Mouse (Mus musculus) heart, embryonic 14.5 days (tissue): Measurements from ENCODE around the gene Arhgap30. TPM values are rescaled to one million over a fixed set of nuclear protein-coding genes. Genes with fewer than 3 reads are reported as not detected.

ENCODE experiments used
- ATAC-seq: fragments of 200-750 bp; cut with Nextera tagmentation; 2 replicates; pipeline ENCODE4 v1.8.0; 2017; ENCODE audit warnings: low read depth, moderate TSS enrichment; ENCODE audit not compliant: insufficient number of reproducible peaks, insufficient read depth, low FRiP score
- H3K27ac ChIP-seq, 2 experiments: fragments of 200-500 bp in 1 of 2; fragments of 300-500 bp in 1 of 2; sonication (generic) in 1 of 2; replicated peaks in 1 of 2; 2 replicates each; pipeline ENCODE4 v1.5.1; 2012 to 2014; ENCODE audit warnings: low read depth in 2 of 2, low read length in 2 of 2, control low read depth in 1 of 2, mild to moderate bottlenecking in 1 of 2, mixed read lengths in 1 of 2; ENCODE audit not compliant: control insufficient read depth in 1 of 2, insufficient read depth in 1 of 2
- H3K27me3 ChIP-seq: fragments of 300-500 bp; sonication (generic); 2 replicates; pipeline ENCODE4 v1.6.1; 2014; ENCODE audit warnings: mild to moderate bottlenecking, low read length, control low read depth; ENCODE audit not compliant: control insufficient read depth, insufficient read depth
- H3K36me3 ChIP-seq: fragments of 300-500 bp; sonication (generic); 2 replicates; pipeline ENCODE4 v1.6.1; 2014; ENCODE audit warnings: mild to moderate bottlenecking, control low read depth, low read length, mixed read lengths; ENCODE audit not compliant: control insufficient read depth, insufficient read depth
- H3K4me1 ChIP-seq, 2 experiments: fragments of 200-500 bp in 1 of 2; fragments of 300-500 bp in 1 of 2; sonication (generic) in 1 of 2; 2 replicates each; pipeline ENCODE4 v1.6.1; 2012 to 2014; ENCODE audit warnings: low read length in 2 of 2, control low read depth in 1 of 2, mixed read lengths in 1 of 2; ENCODE audit not compliant: control insufficient read depth in 2 of 2, insufficient read depth in 2 of 2
- H3K4me2 ChIP-seq: fragments of 300-500 bp; sonication (generic); 2 replicates; pipeline ENCODE4 v1.6.1; 2014; ENCODE audit warnings: mild to moderate bottlenecking, low read length
- H3K4me3 ChIP-seq, 2 experiments: fragments of 200-500 bp in 1 of 2; fragments of 300-500 bp in 1 of 2; sonication (generic) in 1 of 2; 2 replicates each; pipeline ENCODE4 v1.5.1; 2012 to 2014; ENCODE audit warnings: low read length in 2 of 2, mild to moderate bottlenecking in 2 of 2, control low read depth in 1 of 2, low read depth in 1 of 2, moderate library complexity in 1 of 2; ENCODE audit not compliant: control insufficient read depth in 1 of 2, insufficient read depth in 1 of 2
- H3K9ac ChIP-seq: fragments of 300-500 bp; sonication (generic); 2 replicates; pipeline ENCODE4 v1.6.1; 2014; ENCODE audit warnings: mild to moderate bottlenecking, low read length
- H3K9me3 ChIP-seq: fragments of 300-500 bp; sonication (generic); 2 replicates; pipeline ENCODE4 v1.6.1; 2016; ENCODE audit warnings: low read length, control low read depth; ENCODE audit not compliant: control insufficient read depth
- WGBS: fragments of 180-500 bp; shearing (Covaris S2); extraction: QIAGEN DNeasy Blood & Tissue Kit; methylation state at CpG from one replicate; pipeline ENCODE4 v1.1.7; 2014; 5-methylcytosine and 5-hydroxymethylcytosine counted together
- polyA plus RNA-seq: library from polyadenylated mRNA; unstranded; fragments of >200 nt; fragmentation: Nextera tagmentation; extraction: Ambion mirVana; gene quantifications from 2 replicates; pipeline ENCODE4 v1.2.1, GENCODE M21; 2014

Arhgap30 gene
- polyA plus RNA-seq, result 0.54 and 0.62 TPM in 2 replicates

DNA sequence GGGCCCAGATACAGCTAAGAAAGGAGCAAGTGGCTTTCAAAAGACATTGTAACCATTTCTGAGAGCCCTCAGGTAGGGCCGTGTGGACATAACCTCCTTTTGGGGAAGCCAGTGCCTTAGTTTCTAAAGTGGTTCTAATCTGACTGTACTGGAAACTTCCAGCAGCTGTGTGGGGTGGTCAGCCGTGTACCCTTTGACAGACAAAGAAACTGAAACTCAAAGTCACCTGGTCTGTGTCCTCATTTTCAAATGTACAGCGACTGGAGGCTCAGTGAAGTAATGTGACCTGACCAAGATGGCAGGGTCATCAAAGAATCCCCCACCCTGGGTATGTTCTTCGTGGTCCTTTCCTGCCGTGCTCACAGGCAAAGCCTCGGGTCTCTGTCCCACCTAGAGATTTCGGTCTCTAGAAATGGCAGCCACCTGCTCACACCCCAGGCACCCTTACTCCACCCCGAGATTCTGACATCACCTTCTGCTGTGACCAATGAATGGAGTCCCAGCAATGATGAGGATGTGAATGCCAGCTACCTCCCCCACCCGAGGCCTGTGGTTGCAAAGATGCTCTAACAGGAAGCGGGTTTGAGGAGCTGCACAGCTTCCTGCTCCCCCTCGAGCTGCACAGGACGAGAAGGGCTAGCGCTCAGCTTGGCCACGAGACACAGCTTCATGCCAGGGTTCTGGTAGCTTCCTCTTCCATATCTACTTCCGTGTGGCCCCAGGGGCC, at the start of gene Arhgap30:
Gene Arhgap30 (plus strand): TSS at position 579 of the 727 bp plus-strand sequence.
- Histone ChIP-seq H3K4me2 (no peak within 1 kb of the TSS), H3K4me3 (peak within 1 kb of the TSS in 1 of 2 experiments; percentile 6; a peak in 1 of 4 replicates), H3K27me3 (no peaks in the 10 kb centered on the region), H3K4me1 (peaks cover 0 to 2% of the 10 kb centered on the region in 2 experiments; a peak in 1 of 4 replicates), H3K9me3 (no peaks in the 10 kb centered on the region), H3K27ac (no peak within 1 kb of the TSS), H3K9ac (no peak within 1 kb of the TSS), H3K36me3 (no peaks in the 10 kb centered on the region)
- WGBS, result 74% methylated on average over 15 of the region's 15 CpGs
- no peak for ATAC-seq

- Histone ChIP-seq H3K9ac (no peak overlapping the region), H3K36me3 (peaks cover 62% of the 10 kb centered on the region), H3K4me2 (no peak overlapping the region), H3K27me3 (no peaks in the 10 kb centered on the region), H3K27ac (no peak overlapping the region), H3K4me3 (no peak overlapping the region), H3K4me1 (peaks cover 5 to 13% of the 10 kb centered on the region in 2 experiments), H3K9me3 (peaks cover 5% of the 10 kb centered on the region)
- 95% methylated on average over 16 of the region's 16 CpGs for WGBS
- ATAC-seq, result no peak
These were observed 46.2 kb upstream of the Arhgap30 start for GRCm38 (mm10) chr1:171342262-171343207.

DNA sequence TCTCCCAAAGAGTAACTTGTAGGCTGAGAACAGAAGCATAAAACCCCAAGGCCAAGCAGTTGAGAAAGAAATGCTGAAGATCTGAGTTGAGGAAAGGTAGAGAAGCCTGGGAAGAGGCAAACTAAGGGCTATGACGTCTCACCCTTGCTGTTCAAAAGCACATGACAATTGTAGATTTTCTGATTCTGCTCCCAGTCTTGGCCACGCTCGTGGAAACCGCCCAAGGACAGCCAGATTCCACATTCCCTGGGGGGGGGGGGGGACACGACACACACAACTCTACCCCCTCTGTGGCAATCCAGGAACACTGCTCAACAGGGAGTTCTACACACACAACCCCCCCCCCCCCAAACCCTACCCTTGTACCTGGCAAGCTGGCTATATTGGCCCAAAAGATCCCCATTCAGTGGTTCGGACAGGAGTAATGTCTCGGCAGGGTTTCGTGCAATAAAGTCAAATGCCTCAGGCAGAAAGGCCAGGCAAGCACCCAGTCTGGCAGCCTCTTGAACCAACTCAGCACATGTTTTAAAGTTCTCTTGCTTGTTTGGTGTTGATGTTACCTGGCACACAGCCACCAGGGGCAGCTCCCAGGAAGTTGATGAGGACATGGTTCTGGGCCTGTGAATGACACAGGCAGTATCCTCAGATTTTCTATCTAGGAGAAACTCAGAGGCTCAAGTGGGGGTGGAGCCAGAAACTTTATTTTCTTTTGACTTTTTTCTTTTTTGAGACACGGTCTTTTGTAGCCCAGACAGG, 44.7 kb upstream of the Arhgap30 start:
- no peak for ATAC-seq
- H3K4me1 ChIP-seq, result peaks cover 5 to 13% of the 10 kb centered on the region in 2 experiments
- H3K27me3 ChIP-seq, result no peaks in the 10 kb centered on the region
- peaks cover 46% of the 10 kb centered on the region for H3K36me3 ChIP-seq
- H3K9ac ChIP-seq, result no peak overlapping the region
- H3K27ac ChIP-seq, result no peak overlapping the region
- H3K9me3 ChIP-seq, result peaks cover 5% of the 10 kb centered on the region
- H3K4me2 ChIP-seq, result peak overlapping the region; percentile 91; the same call in 1 of the 2 replicates
- H3K4me3 ChIP-seq, result peak overlapping the region in 1 of 2 experiments; percentile 96; a peak in 1 of 4 replicates
- WGBS, result 75% methylated on average over 9 of the region's 9 CpGs

DNA sequence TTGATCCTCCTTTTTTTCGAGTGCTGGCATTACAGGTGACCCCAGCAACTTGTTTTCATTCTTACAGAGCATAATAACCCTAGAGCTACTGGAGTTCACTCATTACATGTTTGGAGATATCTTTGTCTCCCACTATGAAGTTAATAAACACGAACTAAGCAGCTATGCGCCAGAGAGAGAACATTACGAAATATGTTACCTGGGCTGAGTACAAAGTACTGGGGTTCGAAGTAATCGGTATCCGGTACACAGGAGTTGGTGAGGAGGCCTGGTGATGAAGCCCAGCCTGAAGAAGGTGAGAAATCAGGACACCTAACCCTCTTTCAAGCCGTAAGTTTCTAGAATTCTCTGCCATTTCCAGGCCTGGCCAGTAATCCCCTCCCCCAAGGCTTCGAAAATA, 44.0 kb upstream of the Arhgap30 start:
- ATAC-seq, result no peak
- Histone ChIP-seq H3K9me3 (peaks cover 5% of the 10 kb centered on the region), H3K27ac (peak overlapping the region in 1 of 2 experiments; percentile 76; a peak in 2 of 4 replicates), H3K9ac (peak overlapping the region; percentile 94), H3K4me3 (peak overlapping the region; percentile 62 to 96; a peak in 3 of 4 replicates), H3K36me3 (peaks cover 40% of the 10 kb centered on the region), H3K4me1 (peaks cover 5 to 13% of the 10 kb centered on the region in 2 experiments), H3K4me2 (peak overlapping the region; percentile 91), H3K27me3 (no peaks in the 10 kb centered on the region)
- WGBS, result 71% methylated on average over 9 of the region's 9 CpGs

- H3K9ac ChIP-seq, result peak within 1 kb of the TSS; percentile 94
- H3K27me3 ChIP-seq, result no peaks in the 10 kb centered on the region
- peak within 1 kb of the TSS; percentile 91 for H3K4me2 ChIP-seq
- 1% methylated on average over 53 of the region's 53 CpGs for WGBS
- H3K9me3 ChIP-seq, result peaks cover 5% of the 10 kb centered on the region
- peaks cover 33% of the 10 kb centered on the region for H3K36me3 ChIP-seq
- peak; percentile 82 for ATAC-seq
- peak within 1 kb of the TSS; percentile 45 to 76; a peak in 3 of 4 replicates for H3K27ac ChIP-seq
- H3K4me1 ChIP-seq, result peaks cover 5 to 13% of the 10 kb centered on the region in 2 experiments
- peak within 1 kb of the TSS; percentile 62 to 96 for H3K4me3 ChIP-seq
These were observed 43.3 kb upstream of the Arhgap30 start, which contains the start of the genes Nit1 and Pfdn2 for GRCm38 (mm10) chr1:171345225-171346094. Gene Nit1, minus strand, starts transcription at chr1:171345646. Gene Pfdn2, plus strand, starts transcription at chr1:171345670.

DNA sequence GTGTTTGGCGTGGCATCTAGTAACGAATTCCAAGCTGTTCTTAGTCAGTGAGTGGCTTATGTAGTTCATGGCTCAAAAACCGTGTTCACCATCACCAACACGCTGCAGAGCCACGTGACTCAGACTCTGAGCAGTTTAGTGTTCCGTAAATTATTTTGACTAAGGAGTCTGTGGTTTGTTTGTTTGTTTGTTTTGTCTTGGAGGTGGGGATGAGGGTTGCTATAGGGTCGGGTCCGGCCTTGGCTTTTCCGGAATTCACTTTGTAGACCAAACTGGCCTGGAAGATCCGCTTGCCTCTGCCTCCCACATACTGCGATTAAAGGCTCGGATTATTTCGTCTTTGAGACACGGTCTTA, 42.7 kb upstream of the Arhgap30 start:
- H3K36me3 ChIP-seq, result peaks cover 27% of the 10 kb centered on the region
- H3K27me3 ChIP-seq, result no peaks in the 10 kb centered on the region
- H3K9ac ChIP-seq, result peak overlapping the region; percentile 94
- H3K4me1 ChIP-seq, result peaks cover 5 to 13% of the 10 kb centered on the region in 2 experiments
- peak overlapping the region in 1 of 2 experiments; percentile 76; a peak in 1 of 4 replicates for H3K27ac ChIP-seq
- H3K4me3 ChIP-seq, result peak overlapping the region; percentile 62 to 96
- 1% methylated on average over 14 of the region's 14 CpGs for WGBS
- no peak for ATAC-seq
- peak overlapping the region; percentile 91 for H3K4me2 ChIP-seq
- peaks cover 5% of the 10 kb centered on the region for H3K9me3 ChIP-seq
